Mouse (Mus musculus): ENCODE data around the gene Obsl1. TPM values are rescaled to one million over a fixed set of nuclear protein-coding genes. Genes with fewer than 3 reads are reported as not detected.
A peak's percentile ranks its signal among the peaks of the same experiment; 100 is the strongest.

Obsl1 gene
- polyA plus RNA-seq, 1 experiment from 2014 or later, result 42.6 TPM

DNA sequence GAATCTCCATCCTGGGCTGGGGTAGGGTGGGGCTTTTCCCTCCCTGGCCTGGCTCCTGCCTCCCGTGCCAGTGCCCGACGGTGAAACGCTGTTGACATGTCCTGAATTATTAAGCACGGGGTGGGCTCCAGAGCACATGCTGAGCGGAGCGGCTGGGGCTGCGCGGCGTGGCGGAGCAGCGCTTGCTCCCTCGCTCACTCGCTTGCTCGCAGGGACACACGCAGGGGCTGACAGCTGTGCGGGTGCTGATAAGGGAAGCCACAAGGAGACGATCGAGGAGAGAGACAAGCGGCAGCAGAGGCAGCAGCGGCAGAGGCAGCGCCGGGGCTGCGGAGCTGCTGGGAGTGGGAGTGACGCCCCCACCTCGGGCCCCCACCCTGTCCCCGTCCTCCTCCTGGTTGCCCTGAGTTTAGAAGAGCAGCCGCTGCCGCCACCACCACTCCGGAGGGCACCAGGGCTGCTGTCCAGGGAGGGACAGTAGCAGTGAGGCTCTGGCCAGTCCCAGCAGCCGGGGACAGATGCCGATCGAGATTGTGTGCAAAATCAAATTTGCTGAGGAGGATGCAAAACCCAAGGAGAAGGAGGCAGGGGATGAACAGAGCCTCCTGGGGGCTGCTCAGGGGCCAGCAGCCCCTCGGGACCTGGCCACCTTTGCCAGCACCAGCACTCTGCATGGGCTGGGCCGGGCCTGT lies 55.8 kb downstream of the Obsl1 start, which contains the start of gene Asic4:
Gene Asic4, plus strand, starts transcription at position 123 of the 692 bp plus-strand sequence.
- H3K27ac ChIP-seq, result no peak within 1 kb of the TSS
- peak within 1 kb of the TSS; percentile 40; the same call in 1 of the 2 replicates for H3K9ac ChIP-seq (ENCODE audit: low read depth, low read length)
- ATAC-seq (replicated peaks; ENCODE audit: low FRiP score, low read depth) (no peak), DNase-seq (ENCODE audit: low spot score) (peak; percentile 45)
- H3K36me3 ChIP-seq (ENCODE audit: insufficient read depth, low read length), result no peaks in the 10 kb centered on the region
- no peaks in the 10 kb centered on the region for H3K9me3 ChIP-seq (replicated peaks; ENCODE audit: low read length)
- no peak for TF ChIP-seq CTCF (IDR thresholded peaks at IDR 0.05; ENCODE audit: low read depth)
- peak within 1 kb of the TSS; percentile 47 for H3K4me2 ChIP-seq (ENCODE audit: low read length)
- H3K27me3 ChIP-seq (ENCODE audit: insufficient read depth, low read length), result peaks cover 27% of the 10 kb centered on the region
- H3K4me1 ChIP-seq (replicated peaks; ENCODE audit: insufficient read depth, low read length), result peaks cover 43% of the 10 kb centered on the region
- H3K4me3 ChIP-seq (replicated peaks; ENCODE audit: low read depth, low read length), result peak within 1 kb of the TSS; percentile 16; the same call in 1 of the 2 replicates
- 4% methylated on average over 35 of the region's 35 CpGs for WGBS

DNA sequence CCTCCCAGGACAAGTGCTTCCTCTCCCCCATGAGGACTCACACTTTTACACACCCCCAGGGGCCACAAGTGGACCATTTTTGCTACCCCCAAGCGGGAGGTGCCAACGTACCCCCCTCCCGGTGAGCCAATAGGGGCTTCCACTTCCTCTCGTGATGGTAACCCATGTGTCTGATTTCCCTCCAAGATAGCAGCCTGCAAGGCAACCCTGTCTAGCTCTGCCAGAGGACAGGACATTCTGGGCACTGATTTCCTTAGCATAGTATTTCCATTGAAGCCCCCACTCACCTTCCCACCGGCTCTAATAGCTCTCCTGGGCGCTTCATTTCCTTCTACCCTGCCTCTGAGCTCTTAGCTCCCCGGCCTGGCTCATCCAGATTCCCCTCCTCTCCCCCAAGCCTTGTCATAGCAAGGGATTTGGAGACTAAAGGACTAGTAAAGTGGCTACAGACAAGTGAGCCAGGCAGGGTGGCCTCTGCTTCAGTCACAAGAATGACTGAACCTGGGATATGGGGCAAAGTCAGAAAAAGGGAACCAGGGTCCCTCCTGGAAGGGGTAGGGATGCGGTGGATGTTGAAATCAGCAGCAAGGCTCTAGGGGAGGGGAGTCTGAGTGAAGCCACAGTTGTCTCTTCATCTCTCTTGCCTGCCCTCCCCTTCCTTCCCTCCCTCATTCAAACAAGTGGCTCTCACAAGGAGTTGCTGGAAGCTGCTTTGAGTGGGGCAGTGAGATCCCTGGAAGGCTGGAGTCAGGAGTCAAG lies 56.7 kb downstream of the Obsl1 start:
- Histone ChIP-seq H3K27me3 (ENCODE audit: insufficient read depth, low read length) (peaks cover 27% of the 10 kb centered on the region), H3K9ac (ENCODE audit: low read depth, low read length) (0 out of 2 replicates have a peak overlapping the region, but pooled peaks have one; percentile 4), H3K4me2 (ENCODE audit: low read length) (peak overlapping the region; percentile 47), H3K36me3 (ENCODE audit: insufficient read depth, low read length) (no peaks in the 10 kb centered on the region), H3K4me1 (replicated peaks; ENCODE audit: insufficient read depth, low read length) (peaks cover 50% of the 10 kb centered on the region), H3K27ac (no peak overlapping the region), H3K4me3 (replicated peaks; ENCODE audit: low read depth, low read length) (no peak overlapping the region), H3K9me3 (replicated peaks; ENCODE audit: low read length) (no peaks in the 10 kb centered on the region)
- DNase-seq (ENCODE audit: low spot score) (no peak), ATAC-seq (replicated peaks; ENCODE audit: low FRiP score, low read depth) (no peak)
- no peak for TF ChIP-seq CTCF (IDR thresholded peaks at IDR 0.05; ENCODE audit: low read depth)
- 20% methylated on average over 8 of the region's 8 CpGs for WGBS

DNA sequence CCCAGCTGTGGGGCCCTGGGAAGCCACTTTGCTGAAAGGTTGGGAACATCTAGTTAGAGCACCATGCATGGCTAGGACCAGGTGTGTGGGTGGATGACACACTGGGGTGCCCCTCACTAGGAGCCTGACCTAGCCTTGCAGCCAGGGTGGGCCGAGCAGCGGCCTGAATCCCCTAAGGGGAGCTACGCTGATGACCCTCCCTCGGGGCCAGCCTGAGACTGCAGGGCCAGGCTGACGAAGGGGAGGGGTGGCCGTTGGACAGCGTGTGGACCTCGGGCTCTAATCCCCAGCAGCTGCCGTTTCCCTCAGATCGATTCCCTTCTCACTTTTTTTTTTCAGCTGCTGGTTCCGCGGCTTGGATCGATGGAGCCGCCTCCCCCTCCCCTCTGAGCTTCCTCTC lies 57.3 kb downstream of the Obsl1 start:
- Histone ChIP-seq H3K4me1 (replicated peaks; ENCODE audit: insufficient read depth, low read length) (peaks cover 56% of the 10 kb centered on the region), H3K4me3 (replicated peaks; ENCODE audit: low read depth, low read length) (no peak overlapping the region), H3K9ac (ENCODE audit: low read depth, low read length) (0 out of 2 replicates have a peak overlapping the region, but pooled peaks have one; percentile 4), H3K27me3 (ENCODE audit: insufficient read depth, low read length) (peaks cover 27% of the 10 kb centered on the region), H3K27ac (no peak overlapping the region), H3K36me3 (ENCODE audit: insufficient read depth, low read length) (no peaks in the 10 kb centered on the region), H3K4me2 (ENCODE audit: low read length) (no peak overlapping the region), H3K9me3 (replicated peaks; ENCODE audit: low read length) (no peaks in the 10 kb centered on the region)
- no peak for TF ChIP-seq CTCF (IDR thresholded peaks at IDR 0.05; ENCODE audit: low read depth)
- ATAC-seq (replicated peaks; ENCODE audit: low FRiP score, low read depth), result no peak
- WGBS, result 4% methylated on average over 14 of the region's 14 CpGs
- DNase-seq (ENCODE audit: low spot score), result no peak

DNA sequence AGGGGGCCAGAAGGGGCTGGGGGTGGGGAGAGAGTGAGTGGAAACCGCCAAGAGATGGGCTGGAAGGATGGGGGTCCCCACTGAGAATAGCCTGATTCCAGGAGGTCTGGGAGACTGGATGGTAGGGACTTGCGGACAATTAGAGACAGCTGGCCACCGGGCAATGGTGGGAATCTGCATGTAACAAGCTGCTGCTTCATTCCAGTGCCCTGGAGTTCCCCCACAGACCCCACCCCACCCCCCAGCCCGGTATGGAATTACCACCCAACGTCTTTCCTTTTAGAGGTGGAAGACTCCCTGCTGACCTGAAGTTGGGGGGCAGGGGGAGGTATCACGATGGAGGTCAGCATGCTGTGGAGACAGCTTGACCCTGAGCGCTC lies 58.2 kb downstream of the Obsl1 start:
- WGBS, result 4% methylated on average over 6 of the region's 7 CpGs
- ATAC-seq (replicated peaks; ENCODE audit: low FRiP score, low read depth) (no peak), DNase-seq (ENCODE audit: low spot score) (no peak)
- no peak overlapping the region for H3K9ac ChIP-seq (ENCODE audit: low read depth, low read length)
- H3K4me3 ChIP-seq (replicated peaks; ENCODE audit: low read depth, low read length), result no peak overlapping the region
- H3K27me3 ChIP-seq (ENCODE audit: insufficient read depth, low read length), result peaks cover 27% of the 10 kb centered on the region
- no peak overlapping the region for H3K27ac ChIP-seq
- no peak overlapping the region for H3K4me2 ChIP-seq (ENCODE audit: low read length)
- H3K9me3 ChIP-seq (replicated peaks; ENCODE audit: low read length), result no peaks in the 10 kb centered on the region
- H3K36me3 ChIP-seq (ENCODE audit: insufficient read depth, low read length), result no peaks in the 10 kb centered on the region
- peaks cover 58% of the 10 kb centered on the region for H3K4me1 ChIP-seq (replicated peaks; ENCODE audit: insufficient read depth, low read length)
- TF ChIP-seq CTCF (IDR thresholded peaks at IDR 0.05; ENCODE audit: low read depth), result no peak

DNA sequence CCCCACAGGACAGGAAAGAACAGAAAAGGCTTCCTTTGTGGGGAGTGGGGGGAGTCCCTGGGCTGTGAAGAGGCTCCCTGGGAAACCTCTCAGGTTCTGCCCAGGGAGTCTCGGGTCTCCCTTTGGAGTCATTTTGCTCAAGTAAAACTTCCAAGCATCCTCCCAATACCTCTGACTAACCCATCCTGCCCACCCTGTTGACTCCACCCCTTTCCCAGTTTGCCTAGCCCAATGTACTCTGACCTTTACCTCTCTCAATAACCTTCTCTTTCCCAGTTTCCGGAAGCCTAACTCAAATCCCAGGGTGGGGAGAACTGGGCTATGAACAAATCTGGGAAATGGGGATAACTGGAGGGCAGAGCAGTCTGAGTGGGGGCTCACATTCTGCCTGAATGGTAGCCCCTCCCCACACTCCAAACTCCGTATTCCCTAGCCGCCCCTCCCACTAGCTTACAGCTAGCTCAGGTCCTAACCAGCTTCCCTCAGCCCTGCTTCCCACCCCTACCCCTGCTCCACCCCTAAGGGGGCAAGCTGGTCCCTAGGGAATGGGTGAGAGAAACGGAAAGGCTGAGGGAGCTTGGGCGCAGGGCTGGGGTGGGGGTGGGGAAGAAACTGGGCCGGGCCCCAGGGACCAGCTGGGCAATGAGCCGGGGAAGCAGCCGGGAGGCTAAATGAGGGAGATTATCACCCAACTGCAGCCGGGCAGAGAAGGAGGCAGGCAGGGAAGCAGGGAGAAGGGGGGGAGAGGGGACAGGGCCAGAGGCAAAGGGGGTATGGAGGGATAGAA lies 58.8 kb downstream of the Obsl1 start:
- no peak overlapping the region for H3K4me3 ChIP-seq (replicated peaks; ENCODE audit: low read depth, low read length)

DNA sequence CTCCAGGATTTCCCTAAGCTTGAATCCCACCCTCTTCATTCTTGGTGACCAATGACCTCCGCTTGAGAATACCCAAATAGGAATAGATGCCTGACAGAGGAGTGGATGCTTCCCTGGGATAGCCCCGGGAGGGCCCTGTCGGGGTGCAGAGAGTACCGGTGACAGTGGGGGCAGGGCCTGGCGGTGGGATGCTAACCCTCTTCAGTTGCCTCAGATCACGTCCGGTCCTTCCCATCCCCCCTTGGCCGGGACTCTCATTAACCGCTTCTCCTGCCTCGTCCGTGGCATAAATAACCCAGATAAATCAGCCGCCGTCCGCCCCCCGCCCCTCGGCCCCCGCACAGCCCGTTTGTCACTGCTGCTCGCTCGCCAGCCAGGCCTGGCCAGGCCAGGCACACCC lies 59.6 kb downstream of the Obsl1 start:
- ATAC-seq (replicated peaks; ENCODE audit: low FRiP score, low read depth) (no peak), DNase-seq (ENCODE audit: low spot score) (peak; percentile 58)
- H3K27ac ChIP-seq, result no peak overlapping the region
- no peak for TF ChIP-seq CTCF (IDR thresholded peaks at IDR 0.05; ENCODE audit: low read depth)
- H3K4me3 ChIP-seq (replicated peaks; ENCODE audit: low read depth, low read length), result no peak overlapping the region
- H3K27me3 ChIP-seq (ENCODE audit: insufficient read depth, low read length), result peaks cover 23% of the 10 kb centered on the region; the same call in 1 of the 2 replicates
- peaks cover 62% of the 10 kb centered on the region for H3K4me1 ChIP-seq (replicated peaks; ENCODE audit: insufficient read depth, low read length)
- 3% methylated on average over 20 of the region's 20 CpGs for WGBS
- peak overlapping the region; percentile 44 for H3K4me2 ChIP-seq (ENCODE audit: low read length)
- no peaks in the 10 kb centered on the region for H3K9me3 ChIP-seq (replicated peaks; ENCODE audit: low read length)
- H3K36me3 ChIP-seq (ENCODE audit: insufficient read depth, low read length), result no peaks in the 10 kb centered on the region
- no peak overlapping the region for H3K9ac ChIP-seq (ENCODE audit: low read depth, low read length)

More for the DNA sequence above, 58.8 kb downstream of the Obsl1 start:
- DNase-seq (ENCODE audit: low spot score), result peak; percentile 50
- Histone ChIP-seq H3K27me3 (ENCODE audit: insufficient read depth, low read length) (peaks cover 27% of the 10 kb centered on the region), H3K27ac (no peak overlapping the region), H3K36me3 (ENCODE audit: insufficient read depth, low read length) (no peaks in the 10 kb centered on the region), H3K9me3 (replicated peaks; ENCODE audit: low read length) (no peaks in the 10 kb centered on the region), H3K4me2 (ENCODE audit: low read length) (peak overlapping the region; percentile 44), H3K4me1 (replicated peaks; ENCODE audit: insufficient read depth, low read length) (peaks cover 62% of the 10 kb centered on the region), H3K9ac (ENCODE audit: low read depth, low read length) (no peak overlapping the region)
- TF ChIP-seq CTCF (IDR thresholded peaks at IDR 0.05; ENCODE audit: low read depth), result no peak
- 3% methylated on average over 10 of the region's 10 CpGs for WGBS
- ATAC-seq (replicated peaks; ENCODE audit: low FRiP score, low read depth), result no peak

Measured in kidney, postnatal 0 days (tissue).